ENCODE assay signal across 8 mouse cellular contexts in genomic region chr2:26325386-26326181, GRCm38 (mm10). TPM values are rescaled to one million over a fixed set of nuclear protein-coding genes. Genes with fewer than 3 reads are reported as not detected.
DNase-seq lines count a peak whose midpoint lies in the region; ATAC-seq and TF ChIP-seq lines count a peak whose summit lies in the region.

No protein-coding gene starts in this region.

- TF ChIP-seq POLR2A in brain, embryonic 14.5 days (IDR thresholded peaks at IDR 0.05; ENCODE audit: borderline replicate concordance, extremely low read depth, insufficient read depth, insufficient read length, poor library complexity, severe bottlenecking) = no peak

- H3K4me2 ChIP-seq in forebrain, embryonic 13.5 days = no peak overlapping the region
- H3K4me2 ChIP-seq in hindbrain, embryonic 15.5 days = no peak overlapping the region
- H3K4me2 ChIP-seq in liver, embryonic 15.5 days = no peak overlapping the region
- H3K4me2 ChIP-seq in neural tube, embryonic 11.5 days (ENCODE audit: low read depth) = no peak overlapping the region

- peaks cover 81% of the 10 kb centered on the region for H3K36me3 ChIP-seq in forebrain, embryonic 13.5 days (ENCODE audit: poor library complexity, severe bottlenecking)
- H3K36me3 ChIP-seq in hindbrain, embryonic 15.5 days = peaks cover 64% of the 10 kb centered on the region
- H3K36me3 ChIP-seq in liver, embryonic 15.5 days (replicated peaks) = no peaks in the 10 kb centered on the region
- peaks cover 28% of the 10 kb centered on the region for H3K36me3 ChIP-seq in neural tube, embryonic 11.5 days (ENCODE audit: control insufficient read depth, insufficient read depth, low read length)

- H3K27ac ChIP-seq in forebrain, embryonic 13.5 days = no peak overlapping the region
- no peak overlapping the region for H3K27ac ChIP-seq in hindbrain, embryonic 15.5 days (replicated peaks)
- no peak overlapping the region for H3K27ac ChIP-seq in liver, embryonic 15.5 days (replicated peaks)
- no peak overlapping the region for H3K27ac ChIP-seq in neural tube, embryonic 11.5 days (ENCODE audit: low read depth, low read length)

- H3K4me3 ChIP-seq in forebrain, embryonic 13.5 days = no peak overlapping the region
- no peak overlapping the region for H3K4me3 ChIP-seq in hindbrain, embryonic 15.5 days
- H3K4me3 ChIP-seq in liver, embryonic 15.5 days (replicated peaks) = no peak overlapping the region
- no peak overlapping the region for H3K4me3 ChIP-seq in neural tube, embryonic 11.5 days (ENCODE audit: low read depth, low read length)

- no peak overlapping the region for H3K9ac ChIP-seq in forebrain, embryonic 13.5 days
- no peak overlapping the region for H3K9ac ChIP-seq in hindbrain, embryonic 15.5 days
- H3K9ac ChIP-seq in liver, embryonic 15.5 days = no peak overlapping the region
- no peak overlapping the region for H3K9ac ChIP-seq in neural tube, embryonic 11.5 days (ENCODE audit: low read length)

- ATAC-seq in forebrain, embryonic 13.5 days = peak; percentile 74
- ATAC-seq in hindbrain, embryonic 15.5 days (ENCODE audit: low FRiP score, low read depth) = peak; percentile 53; the same call in 1 of the 2 replicates
- ATAC-seq in liver, embryonic 15.5 days (ENCODE audit: insufficient read depth) = peak; percentile 76
- ATAC-seq in neural tube, embryonic 11.5 days (ENCODE audit: insufficient read depth, low FRiP score, low TSS enrichment) = peak; percentile 84

- DNase-seq in right cerebral cortex, postnatal 14 days = peak; percentile 63
- DNase-seq in right cerebral cortex, adult 2 months (ENCODE audit: low spot score in 2 of 2) = no peak
- DNase-seq in brain, embryonic 14.5 days (ENCODE audit: low read depth) = peak; percentile 79
- peak; percentile 73 for DNase-seq in neural tube, embryonic 11.5 days (ENCODE audit: low spot score)
- DNase-seq in yolk sac, embryonic 10.5 days (ENCODE audit: low spot score) = peak; percentile 54

- H3K27me3 ChIP-seq in forebrain, embryonic 13.5 days = no peaks in the 10 kb centered on the region
- no peaks in the 10 kb centered on the region for H3K27me3 ChIP-seq in hindbrain, embryonic 15.5 days
- H3K27me3 ChIP-seq in liver, embryonic 15.5 days = no peaks in the 10 kb centered on the region
- no peaks in the 10 kb centered on the region for H3K27me3 ChIP-seq in neural tube, embryonic 11.5 days (ENCODE audit: control insufficient read depth, insufficient read depth, low read length)

- no peaks in the 10 kb centered on the region for H3K4me1 ChIP-seq in forebrain, embryonic 13.5 days
- H3K4me1 ChIP-seq in hindbrain, embryonic 15.5 days (replicated peaks) = peaks cover 7% of the 10 kb centered on the region; the same call in 1 of the 2 replicates
- no peaks in the 10 kb centered on the region for H3K4me1 ChIP-seq in liver, embryonic 15.5 days (replicated peaks)
- H3K4me1 ChIP-seq in neural tube, embryonic 11.5 days (ENCODE audit: control insufficient read depth, insufficient read depth, low read length) = no peaks in the 10 kb centered on the region

- 63% methylated on average over 15 of the region's 15 CpGs for WGBS in forebrain, embryonic 13.5 days
- 67% methylated on average over 15 of the region's 15 CpGs for WGBS in hindbrain, embryonic 15.5 days
- WGBS in liver, embryonic 15.5 days (ENCODE audit: insufficient replicate concordance) = 48% methylated on average over 15 of the region's 15 CpGs
- 70% methylated on average over 15 of the region's 15 CpGs for WGBS in neural tube, embryonic 11.5 days

- no peaks in the 10 kb centered on the region for H3K9me3 ChIP-seq in forebrain, embryonic 13.5 days (replicated peaks)
- no peaks in the 10 kb centered on the region for H3K9me3 ChIP-seq in hindbrain, embryonic 15.5 days
- H3K9me3 ChIP-seq in liver, embryonic 15.5 days (replicated peaks) = no peaks in the 10 kb centered on the region
- no peaks in the 10 kb centered on the region for H3K9me3 ChIP-seq in neural tube, embryonic 11.5 days (ENCODE audit: control insufficient read depth, low read length)

- TF ChIP-seq CTCF in brain, embryonic 14.5 days (IDR thresholded peaks at IDR 0.05; ENCODE audit: borderline replicate concordance, extremely low read depth, insufficient read depth, insufficient read length) = peak; percentile 92

RNA-seq across cellular contexts. Expression of gene Gpsm1, which starts 10.3 kb away (rescaled TPM):
- 163 and 195 TPM in 2 replicates for polyA plus RNA-seq in brain, embryonic 14.5 days (2012; rRNA removed)
- 97.7 and 120 TPM in 2 replicates for polyA plus RNA-seq in forebrain, embryonic 13.5 days (2015; fragmentation: Nextera tagmentation; extraction: Ambion mirVana)
- polyA plus RNA-seq in hindbrain, embryonic 15.5 days (2015; fragmentation: Nextera tagmentation; extraction: Ambion mirVana) = 177 and 199 TPM in 2 replicates
- polyA plus RNA-seq in liver, embryonic 15.5 days (2015; fragmentation: Nextera tagmentation; extraction: Ambion mirVana) = 2.6 and 2.9 TPM in 2 replicates
- polyA plus RNA-seq in neural tube, embryonic 11.5 days (2014; fragmentation: Nextera tagmentation; extraction: Ambion mirVana) = 58.8 and 65.0 TPM in 2 replicates

RNA-seq across cellular contexts. Expression of gene Dnlz, which starts 26.3 kb away (rescaled TPM):
- polyA plus RNA-seq in brain, embryonic 14.5 days (2012; rRNA removed) = 31.0 and 32.8 TPM in 2 replicates
- 31.1 and 32.2 TPM in 2 replicates for polyA plus RNA-seq in forebrain, embryonic 13.5 days (2015; fragmentation: Nextera tagmentation; extraction: Ambion mirVana)
- polyA plus RNA-seq in hindbrain, embryonic 15.5 days (2015; fragmentation: Nextera tagmentation; extraction: Ambion mirVana) = 28.3 and 32.6 TPM in 2 replicates
- polyA plus RNA-seq in liver, embryonic 15.5 days (2015; fragmentation: Nextera tagmentation; extraction: Ambion mirVana) = 8.3 and 9.8 TPM in 2 replicates
- 33.8 and 35.6 TPM in 2 replicates for polyA plus RNA-seq in neural tube, embryonic 11.5 days (2014; fragmentation: Nextera tagmentation; extraction: Ambion mirVana)

RNA-seq across cellular contexts. Expression of gene Ccdc187, which starts 31.2 kb away (rescaled TPM):
- polyA plus RNA-seq in brain, embryonic 14.5 days (2012; rRNA removed) = 1.4 and 1.9 TPM in 2 replicates
- polyA plus RNA-seq in forebrain, embryonic 13.5 days (2015; fragmentation: Nextera tagmentation; extraction: Ambion mirVana) = 0.18 and 0.35 TPM in 2 replicates
- 0.16 and 0.25 TPM in 2 replicates for polyA plus RNA-seq in hindbrain, embryonic 15.5 days (2015; fragmentation: Nextera tagmentation; extraction: Ambion mirVana)
- 0.03 TPM in 1 of 2 replicates, not detected in the other for polyA plus RNA-seq in liver, embryonic 15.5 days (2015; fragmentation: Nextera tagmentation; extraction: Ambion mirVana)
- not detected in 2 replicates for polyA plus RNA-seq in neural tube, embryonic 11.5 days (2014; fragmentation: Nextera tagmentation; extraction: Ambion mirVana)

RNA-seq across cellular contexts. Expression of gene Card9, which starts 35.1 kb away (rescaled TPM):
- polyA plus RNA-seq in brain, embryonic 14.5 days (2012; rRNA removed) = 1.8 and 2.2 TPM in 2 replicates
- polyA plus RNA-seq in forebrain, embryonic 13.5 days (2015; fragmentation: Nextera tagmentation; extraction: Ambion mirVana) = 0.72 and 2.0 TPM in 2 replicates
- 1.5 and 3.2 TPM in 2 replicates for polyA plus RNA-seq in hindbrain, embryonic 15.5 days (2015; fragmentation: Nextera tagmentation; extraction: Ambion mirVana)
- polyA plus RNA-seq in liver, embryonic 15.5 days (2015; fragmentation: Nextera tagmentation; extraction: Ambion mirVana) = 2.3 and 2.9 TPM in 2 replicates
- polyA plus RNA-seq in neural tube, embryonic 11.5 days (2014; fragmentation: Nextera tagmentation; extraction: Ambion mirVana) = 0.41 and 1.4 TPM in 2 replicates

RNA-seq across cellular contexts. Expression of gene Snapc4, which starts 54.9 kb away (rescaled TPM):
- 52.9 and 53.8 TPM in 2 replicates for polyA plus RNA-seq in brain, embryonic 14.5 days (2012; rRNA removed)
- 25.1 and 30.9 TPM in 2 replicates for polyA plus RNA-seq in forebrain, embryonic 13.5 days (2015; fragmentation: Nextera tagmentation; extraction: Ambion mirVana)
- 30.6 and 40.5 TPM in 2 replicates for polyA plus RNA-seq in hindbrain, embryonic 15.5 days (2015; fragmentation: Nextera tagmentation; extraction: Ambion mirVana)
- polyA plus RNA-seq in liver, embryonic 15.5 days (2015; fragmentation: Nextera tagmentation; extraction: Ambion mirVana) = 8.4 and 10.8 TPM in 2 replicates
- 26.5 and 26.9 TPM in 2 replicates for polyA plus RNA-seq in neural tube, embryonic 11.5 days (2014; fragmentation: Nextera tagmentation; extraction: Ambion mirVana)

Comparison
In these comparisons a context has a peak if more than half of its experiments do, and no peak if none do; other contexts are left out.
1. DNase-seq: peak in right cerebral cortex, postnatal 14 days (single experiment), brain, embryonic 14.5 days (single experiment), neural tube, embryonic 11.5 days (single experiment) and yolk sac, embryonic 10.5 days (single experiment); none in right cerebral cortex, adult 2 months (0 of 2).
2. RNA of gene Gpsm1, which starts 10.3 kb away (polyA plus RNA-seq): 177 to 199 TPM in hindbrain, embryonic 15.5 days, 163 to 195 TPM in brain, embryonic 14.5 days, 97.7 to 120 TPM in forebrain, embryonic 13.5 days and 58.8 to 65.0 TPM in neural tube, embryonic 11.5 days; 2.6 to 2.9 TPM in liver, embryonic 15.5 days; every median in the first group is over 10 times any median in the second.
3. Peak in every context shown above with its lines, with median percentiles within 50 percentile points of each other: ATAC-seq.